Mouse (Mus musculus) neutrophil, adult 59 days (primary cell): ENCODE measurements around the gene Ctxn2. TPM values are rescaled to one million over a fixed set of nuclear protein-coding genes. Genes with fewer than 3 reads are reported as not detected.

ENCODE experiments used
- total RNA-seq, 2 experiments: library from RNA; stranded (reverse); gene quantifications; 1 replicate in 1 of 2; 2 replicates in 1 of 2; pipeline ENCODE4 v1.2.4; 2023

The Ctxn2 gene
- total RNA-seq, result not detected

GRCm38 (mm10) chr2:125135903-125136811 is at the start of gene Ctxn2:
Gene Ctxn2, plus strand, starts transcription at chr2:125136692.

GRCm38 (mm10) chr2:125123477-125123852 is 13.0 kb upstream of the Ctxn2 start, which contains the start of gene Myef2:
Gene Myef2, minus strand, starts transcription at chr2:125123661.

DNA sequence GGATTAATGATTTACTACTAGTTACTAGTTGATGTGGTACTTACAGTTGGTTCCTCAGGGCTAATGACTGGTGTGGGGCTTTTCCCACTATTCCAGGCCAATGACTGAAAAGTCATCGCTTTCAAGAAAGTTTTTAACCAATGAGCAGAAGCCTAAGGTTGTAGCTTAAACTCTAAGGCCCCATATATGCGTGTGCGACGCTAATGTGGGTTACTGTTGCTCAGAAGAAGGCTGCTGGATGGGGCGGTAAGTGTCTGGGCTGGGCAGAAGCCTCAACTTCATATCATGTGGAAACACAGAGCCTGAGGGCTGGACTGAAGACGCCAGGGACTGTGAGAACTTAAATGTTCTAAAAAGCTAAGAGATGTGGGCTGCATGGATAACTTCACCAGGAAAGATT is 15.9 kb downstream of the Ctxn2 start, which contains the start of gene Slc12a1:
Slc12a1 (plus strand) TSS at position 118 of the 400 bp plus-strand sequence.

Other genes starting within 250 kb of the Ctxn2 start
- under 1 TPM in 1 of 2 experiments, not detected in 1; 0.24 TPM for gene Slc24a5, start 68.6 kb upstream of the Ctxn2 start, total RNA-seq
- gene Myef2, start 13.0 kb upstream of the Ctxn2 start, total RNA-seq, result 10 to 100 TPM; 12.5 to 13.3 TPM
- gene Slc12a1, start 15.8 kb downstream of the Ctxn2 start, total RNA-seq, result not detected
- 10 to 100 TPM; 48.6 to 55.4 TPM for gene Dut, start 110.5 kb downstream of the Ctxn2 start, total RNA-seq